Mouse (Mus musculus) heart, adult 2 months (tissue): ENCODE data around the gene Brpf3. TPM values are rescaled to one million over a fixed set of nuclear protein-coding genes. Genes with fewer than 3 reads are reported as not detected.
"Not testable (repeated sequence)": the region's sequence is repeated elsewhere in the genome, so short reads cannot be mapped to it uniquely, and the experiment has no call there.

ENCODE experiments used
- DNase-seq, 2 experiments: peaks; one replicate each; pipeline ENCODE4 v3.0.0; 2021
- H3K27ac ChIP-seq: fragments of 200-600 bp; 2 replicates; pipeline ENCODE4 v1.8.1; 2022
- H3K27me3 ChIP-seq: fragments of 200-500 bp; 2 replicates; pipeline ENCODE4 v1.6.1; 2012; ENCODE audit warnings: mild to moderate bottlenecking, low read length, inconsistent platforms, mixed read lengths; ENCODE audit not compliant: control insufficient read depth, insufficient read depth
- H3K36me3 ChIP-seq: fragments of 200-500 bp; 2 replicates; pipeline ENCODE4 v1.6.1; 2012; ENCODE audit warnings: low read length, inconsistent platforms; ENCODE audit not compliant: control insufficient read depth, insufficient read depth
- H3K4me1 ChIP-seq: fragments of 200-500 bp; 2 replicates; pipeline ENCODE4 v1.6.1; 2011; ENCODE audit warnings: low read length; ENCODE audit not compliant: control insufficient read depth, insufficient read depth
- H3K4me3 ChIP-seq: fragments of 200-600 bp; 2 replicates; pipeline ENCODE4 v1.8.1; 2022
- H3K79me2 ChIP-seq: fragments of 200-500 bp; replicated peaks from 2 replicates; pipeline ENCODE4 v1.6.1; 2012; ENCODE audit warnings: mild to moderate bottlenecking, inconsistent platforms, low read length, moderate library complexity, mixed read lengths; ENCODE audit not compliant: control insufficient read depth, insufficient read depth
- H3K9ac ChIP-seq: fragments of 200-500 bp; 2 replicates; pipeline ENCODE4 v1.6.1; 2012; ENCODE audit warnings: low read depth, mild to moderate bottlenecking, control low read depth, inconsistent platforms, low read length, mixed read lengths
- CTCF ChIP-seq: fragments of 200-600 bp; IDR thresholded peaks from 2 replicates; pipeline ENCODE4 v1.8.1; 2022; ENCODE audit warnings: antibody characterized with exemption, mild to moderate bottlenecking, moderate library complexity
- EP300 ChIP-seq: fragments of 200-500 bp; IDR thresholded peaks from 2 replicates; pipeline ENCODE4 v1.6.1; 2011; ENCODE audit warnings: low read depth, low read length, control low read depth; ENCODE audit not compliant: insufficient read depth
- POLR2A ChIP-seq: fragments of 200-500 bp; IDR thresholded peaks from 2 replicates; pipeline ENCODE4 v1.6.1; 2011; ENCODE audit warnings: mild to moderate bottlenecking, low read depth, low read length, control low read depth; ENCODE audit not compliant: insufficient read depth
- WGBS: fragments of 180-500 bp; shearing (Covaris S2); methylation state at CpG from one replicate; pipeline ENCODE4 v1.1.7; 2018; 5-methylcytosine and 5-hydroxymethylcytosine counted together
- intact Hi-C: fragments of 180-260 bp; cut with DNase I; formaldehyde crosslinking; loops from one replicate; pipeline ENCODE4 v1.15.1; 2025
- polyA plus RNA-seq: library from polyadenylated mRNA; depleted of rRNA; stranded (reverse); fragments of >200 nt; gene quantifications from 2 replicates; pipeline ENCODE4 v1.2.3, GENCODE M21; 2012
- total RNA-seq, 2 experiments: library from RNA; stranded (reverse); gene quantifications; 2 replicates each; pipeline ENCODE4 v1.2.3; 2021

Gene Brpf3
- total and polyA plus RNA-seq, 3 experiments: 12.0 to 15.8 (median 14.2) TPM

- H3K79me2 ChIP-seq: no peaks in the 10 kb centered on the region
- TF ChIP-seq EP300: no peak
- no peak for TF ChIP-seq CTCF
- no peak for TF ChIP-seq POLR2A
- no peak overlapping the region for H3K9ac ChIP-seq
- WGBS: 88% methylated on average over 10 of the region's 10 CpGs
- no peak overlapping the region for H3K27ac ChIP-seq
- DNase-seq: no peak
- no peaks in the 10 kb centered on the region for H3K36me3 ChIP-seq
- no peaks in the 10 kb centered on the region for H3K27me3 ChIP-seq
- H3K4me1 ChIP-seq: no peaks in the 10 kb centered on the region
- intact Hi-C loops: no loop called here
- H3K4me3 ChIP-seq: no peak overlapping the region
These were observed 11.5 kb downstream of the Brpf3 start for GRCm38 (mm10) chr17:28812345-28812744.

DNA sequence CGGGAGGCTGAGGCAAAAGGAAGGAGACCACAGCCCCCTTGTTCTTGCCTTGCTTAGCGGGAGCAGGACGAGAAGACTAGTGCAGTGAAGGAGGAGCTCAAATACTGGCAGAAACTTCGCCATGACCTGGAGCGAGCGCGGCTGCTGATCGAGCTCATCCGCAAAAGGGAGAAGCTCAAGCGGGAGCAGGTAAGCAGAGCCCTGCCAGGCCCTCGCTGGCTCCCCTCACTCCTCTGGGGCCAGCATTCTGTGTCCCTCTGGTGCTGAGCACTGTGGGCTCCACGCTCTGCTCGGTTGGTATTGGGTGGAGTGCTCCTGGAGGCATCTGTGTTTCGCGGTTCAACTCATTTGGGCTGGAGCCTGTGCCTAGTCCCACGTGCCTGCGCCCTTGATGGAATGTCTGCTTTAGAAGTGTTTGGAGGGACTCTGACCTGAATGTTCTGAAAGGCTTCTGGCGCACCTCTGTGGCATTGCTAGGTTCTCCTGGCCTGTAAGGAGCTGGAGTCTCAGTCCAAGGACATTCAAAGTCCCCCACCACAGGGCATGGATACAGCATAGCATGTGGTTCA is 13.7 kb downstream of the Brpf3 start:
- no peak overlapping the region for H3K27ac ChIP-seq

GRCm38 (mm10) chr17:28815384-28816004 is 14.6 kb downstream of the Brpf3 start:
- Histone ChIP-seq H3K4me3 (no peak overlapping the region), H3K4me1 (no peaks in the 10 kb centered on the region), H3K79me2 (no peaks in the 10 kb centered on the region), H3K27ac (no peak overlapping the region), H3K36me3 (no peaks in the 10 kb centered on the region), H3K27me3 (no peaks in the 10 kb centered on the region), H3K9ac (no peak overlapping the region)
- DNase-seq: no peak
- 41% methylated on average over 10 of the region's 10 CpGs for WGBS
- TF ChIP-seq POLR2A: no peak
- intact Hi-C loops: no loop called here

More for the DNA sequence above, 13.7 kb downstream of the Brpf3 start:
- no peak overlapping the region for H3K9ac ChIP-seq
- no peaks in the 10 kb centered on the region for H3K36me3 ChIP-seq
- intact Hi-C loops: no loop called here
- no peaks in the 10 kb centered on the region for H3K79me2 ChIP-seq
- H3K4me1 ChIP-seq: no peaks in the 10 kb centered on the region
- no peaks in the 10 kb centered on the region for H3K27me3 ChIP-seq
- 87% methylated on average over 18 of the region's 18 CpGs for whole genome bisulfite sequencing
- TF ChIP-seq CTCF: no peak
- TF ChIP-seq EP300: no peak
- no peak for TF ChIP-seq POLR2A
- H3K4me3 ChIP-seq: no peak overlapping the region
- DNase-seq: no peak

DNA sequence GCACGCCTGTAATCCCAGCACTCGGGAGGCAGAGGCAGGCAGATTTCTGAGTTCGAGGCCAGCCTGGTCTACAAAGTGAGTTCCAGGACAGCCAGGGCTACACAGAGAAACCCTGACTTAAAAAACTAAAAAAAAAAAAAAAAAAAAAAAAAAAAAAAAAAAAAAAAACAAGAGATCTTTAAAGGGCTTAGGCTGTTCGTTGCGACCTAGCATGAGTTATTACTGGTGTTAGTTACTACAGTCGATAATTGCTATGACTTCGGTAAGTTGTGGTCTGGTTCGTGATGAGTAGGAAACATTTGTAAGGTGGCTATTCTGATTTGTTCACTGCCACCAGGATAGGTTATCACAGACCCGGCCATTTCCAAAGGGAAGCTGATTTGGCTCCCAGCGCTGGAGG is 15.4 kb downstream of the Brpf3 start:
- intact Hi-C loops, H3K4me3 ChIP-seq, H3K27me3 ChIP-seq, H3K79me2 ChIP-seq, H3K27ac ChIP-seq, DNase-seq, H3K4me1 ChIP-seq, H3K9ac ChIP-seq, H3K36me3 ChIP-seq: not testable (repeated sequence)
- WGBS: 92% methylated on average over 10 of the region's 10 CpGs

- H3K27ac ChIP-seq: no peak overlapping the region
- 96% methylated on average over 25 of the region's 25 CpGs for WGBS
- intact Hi-C loops: no loop called here
These were observed 16.3 kb downstream of the Brpf3 start for GRCm38 (mm10) chr17:28816875-28817811.

DNA sequence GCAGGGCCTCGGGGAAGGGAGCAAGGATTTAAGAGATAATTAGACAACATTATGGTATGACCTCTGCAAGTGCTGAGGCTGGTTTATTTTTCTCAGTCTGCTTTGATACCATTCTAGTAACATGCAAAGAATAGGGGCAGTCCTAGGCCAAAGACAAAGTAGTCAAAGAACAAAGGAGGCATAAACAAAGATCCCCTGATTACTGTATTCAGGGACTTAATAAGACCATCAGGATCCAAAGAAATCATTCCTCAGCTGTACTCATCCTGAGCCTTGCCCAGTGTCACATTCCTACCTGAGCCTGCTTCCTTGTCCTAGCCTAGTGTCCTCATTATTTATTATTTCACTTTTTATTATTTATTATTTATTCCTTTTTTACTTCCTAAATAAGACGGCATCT is 19.3 kb downstream of the Brpf3 start:
- no peak overlapping the region for H3K27ac ChIP-seq
- no peaks in the 10 kb centered on the region for H3K4me1 ChIP-seq
- TF ChIP-seq EP300 (no peak), POLR2A (no peak), CTCF (no peak)
- no peak for DNase-seq
- no peaks in the 10 kb centered on the region for H3K27me3 ChIP-seq
- H3K9ac ChIP-seq: no peak overlapping the region
- 71% methylated on average over 2 of the region's 2 CpGs for WGBS
- no peaks in the 10 kb centered on the region for H3K79me2 ChIP-seq
- intact Hi-C loops: no loop called here
- H3K4me3 ChIP-seq: no peak overlapping the region
- no peaks in the 10 kb centered on the region for H3K36me3 ChIP-seq

More at GRCm38 (mm10) chr17:28816875-28817811, 16.3 kb downstream of the Brpf3 start:
- Histone ChIP-seq H3K36me3 (no peaks in the 10 kb centered on the region), H3K27me3 (no peaks in the 10 kb centered on the region), H3K9ac (no peak overlapping the region), H3K4me3 (no peak overlapping the region), H3K4me1 (no peaks in the 10 kb centered on the region), H3K79me2 (no peaks in the 10 kb centered on the region)
- no peak for DNase-seq
- TF ChIP-seq EP300: no peak
- no peak for TF ChIP-seq CTCF
- no peak for TF ChIP-seq POLR2A
